Mouse (Mus musculus) urinary bladder, postnatal 4 days (tissue): ENCODE results near the gene Mpc2.

Source experiments
- DNase-seq, 2 experiments: peaks; one replicate each; pipeline ENCODE4 v3.0.0; 2021 to 2022; ENCODE audit warnings: low spot score in 2 of 2

Gene Mpc2

GRCm38 (mm10) chr1:165460360-165460800 lies at the start of gene Mpc2, which contains the start of gene Dcaf6:
Mpc2 (plus strand) TSS chr1:165460637.
Dcaf6 (minus strand) TSS chr1:165460475.
- DNase-seq = peak; percentile 100

GRCm38 (mm10) chr1:165421357-165421915 lies 39.0 kb upstream of the Mpc2 start:
- DNase-seq = no peak

- no peak for DNase-seq
Observed at GRCm38 (mm10) chr1:165426254-165426653, 34.2 kb upstream of the Mpc2 start.

GRCm38 (mm10) chr1:165432883-165433282 lies 27.6 kb upstream of the Mpc2 start:
- no peak for DNase-seq

GRCm38 (mm10) chr1:165438289-165439021 lies 22.0 kb upstream of the Mpc2 start:
- no peak for DNase-seq

DNA sequence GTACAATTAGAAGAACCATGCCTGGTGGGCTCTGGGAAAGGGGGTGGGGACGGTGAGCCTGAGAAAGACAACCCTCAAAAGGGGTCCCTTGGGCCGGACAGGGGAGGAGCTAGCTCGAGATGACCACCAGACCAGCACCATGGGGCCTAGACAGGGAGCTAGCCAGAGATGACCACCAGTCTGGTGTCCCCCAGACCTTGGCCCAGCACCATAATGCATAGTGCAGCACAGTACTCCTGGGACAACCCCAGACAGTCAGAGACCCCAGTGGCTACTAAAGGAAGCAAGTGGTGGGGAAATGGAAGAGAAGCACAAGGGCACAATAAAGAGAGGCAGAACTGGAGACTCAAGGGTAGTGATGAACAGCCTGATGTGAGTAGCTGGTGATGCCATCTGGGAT lies 19.6 kb upstream of the Mpc2 start:
- no peak for DNase-seq

- no peak for DNase-seq
Observed at GRCm38 (mm10) chr1:165441201-165441600, 19.2 kb upstream of the Mpc2 start.

DNA sequence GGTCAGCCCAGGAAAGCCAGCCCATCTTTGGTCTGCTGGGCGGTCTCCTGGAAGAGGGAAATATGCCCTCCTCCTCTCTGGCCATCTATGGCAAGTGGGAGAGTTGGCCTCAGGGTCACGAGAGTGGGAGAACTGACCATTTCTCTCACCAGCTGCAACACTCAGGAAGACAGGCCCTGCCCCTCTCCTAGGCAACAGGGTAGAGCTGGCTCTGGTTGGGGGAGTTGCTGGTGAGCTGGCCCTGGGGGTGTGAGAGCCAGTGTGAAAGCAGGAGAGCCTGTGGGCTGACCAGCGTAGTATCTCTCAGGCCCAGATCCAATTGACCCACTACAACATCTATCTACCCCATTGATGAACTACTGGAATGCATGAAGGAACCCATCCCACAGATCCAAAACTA lies 18.7 kb upstream of the Mpc2 start:
- DNase-seq = no peak

GRCm38 (mm10) chr1:165459041-165459502 lies 1.4 kb upstream of the Mpc2 start:
- DNase-seq = no peak

DNA sequence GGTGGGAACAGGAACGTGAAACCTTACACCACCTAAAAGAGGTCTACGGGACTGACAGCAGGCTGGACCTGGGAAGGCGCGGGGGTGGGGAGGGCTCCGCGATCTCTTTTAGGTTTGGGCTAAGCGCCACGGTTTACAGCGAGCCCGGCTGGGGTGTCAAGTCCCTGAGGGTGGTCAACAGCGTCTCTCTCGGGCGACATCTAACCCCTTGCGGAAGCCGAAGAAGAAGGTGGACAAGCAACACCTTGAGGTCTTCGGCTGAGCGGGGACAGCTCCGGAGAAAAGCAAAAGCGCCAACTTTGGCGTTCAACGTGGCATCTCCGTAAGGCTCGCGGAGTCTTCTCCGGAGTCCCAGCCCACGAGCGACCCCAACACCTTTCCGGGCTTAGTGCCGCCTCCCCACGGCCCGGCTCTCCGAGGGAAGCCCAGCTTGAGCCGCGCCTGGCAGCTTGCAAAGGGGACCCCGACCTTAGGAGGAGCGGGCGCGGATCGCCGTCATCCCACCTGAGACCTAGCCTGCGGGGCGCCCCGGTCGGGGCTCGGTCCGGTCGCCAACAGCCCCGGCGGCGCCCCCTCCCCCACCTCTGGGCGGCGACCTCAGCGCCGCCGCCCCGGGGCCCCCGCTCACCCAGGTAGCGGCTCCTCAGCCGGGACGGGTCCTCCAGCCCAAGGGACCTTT lies 795 bp upstream of the Mpc2 start:
- DNase-seq = peak in 1 of 2 experiments; percentile 64

- peak; percentile 98 to 99 for DNase-seq
Observed at GRCm38 (mm10) chr1:165460801-165461377, 452 bp downstream of the Mpc2 start.

- DNase-seq = no peak
Observed at GRCm38 (mm10) chr1:165461681-165462080, 1.2 kb downstream of the Mpc2 start.

- no peak for DNase-seq
Observed at GRCm38 (mm10) chr1:165462861-165463260, 2.4 kb downstream of the Mpc2 start.

- DNase-seq = no peak
Observed at GRCm38 (mm10) chr1:165464574-165464973, 4.1 kb downstream of the Mpc2 start.

GRCm38 (mm10) chr1:165468971-165469370 lies 8.5 kb downstream of the Mpc2 start:
- DNase-seq = no peak

DNA sequence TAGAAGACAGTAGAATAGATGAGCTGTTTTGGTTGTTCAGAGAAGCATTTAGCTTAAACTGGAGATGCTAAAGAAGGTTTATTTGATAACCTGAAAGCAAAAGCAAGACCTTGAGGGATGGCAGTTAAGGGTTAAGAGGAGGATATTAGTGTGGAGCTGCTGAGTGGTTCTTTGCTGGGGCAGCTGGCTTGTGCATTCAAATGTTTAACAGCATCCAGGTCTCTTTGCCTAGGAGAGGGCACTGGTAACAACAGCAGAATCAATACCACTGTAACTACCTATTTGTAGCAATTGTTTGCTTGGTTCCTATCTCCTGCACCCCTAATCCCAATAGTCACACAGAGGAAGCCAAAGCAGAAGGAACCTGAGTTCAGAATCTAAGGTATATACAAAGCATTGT lies 9.3 kb downstream of the Mpc2 start:
- DNase-seq = no peak

DNA sequence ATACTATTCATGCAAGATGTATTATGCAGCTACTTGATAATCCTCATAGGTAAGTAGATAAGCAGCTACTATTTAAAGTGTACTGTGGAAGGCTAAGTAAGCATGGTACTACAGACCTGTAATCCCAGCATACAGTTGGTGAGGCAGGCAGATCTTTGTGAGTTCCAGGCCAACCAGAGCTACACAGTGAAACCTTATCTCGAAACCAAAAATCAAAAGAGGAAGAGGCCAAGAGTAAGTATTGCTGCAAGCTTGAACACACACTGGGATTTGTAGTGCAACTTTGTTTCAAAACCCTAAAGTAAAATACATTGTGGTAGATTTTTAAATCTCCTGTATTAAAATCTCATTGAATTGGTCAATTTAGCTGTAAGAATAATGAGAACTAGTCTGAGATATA lies 11.1 kb downstream of the Mpc2 start:
- DNase-seq = no peak

DNA sequence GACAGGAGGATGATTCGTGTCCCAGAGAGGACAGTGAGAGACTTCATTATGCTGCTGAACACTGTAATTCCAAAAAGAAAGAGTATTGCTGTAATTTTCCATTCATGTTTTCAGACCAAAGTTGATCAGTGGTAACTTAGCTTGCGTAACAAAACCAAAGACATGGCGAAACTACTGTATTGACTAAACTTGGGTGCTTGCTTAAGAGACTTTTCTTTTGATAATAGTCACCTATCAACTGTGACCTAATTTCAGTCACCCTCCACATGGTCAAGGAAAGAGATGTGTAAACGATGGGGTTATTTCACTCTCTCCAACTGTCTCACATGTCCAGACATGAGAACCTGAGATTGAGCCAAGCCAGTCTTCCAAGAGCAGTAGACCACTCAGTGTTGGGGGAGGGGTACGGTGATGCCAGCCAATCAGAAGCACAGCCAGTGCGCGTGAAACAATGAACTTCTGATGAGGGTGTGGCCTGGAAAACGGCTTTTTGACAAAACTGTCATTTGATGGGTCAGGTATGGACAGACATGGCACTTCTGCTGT lies 24.3 kb downstream of the Mpc2 start, which contains the start of gene Adcy10:
TSS of gene Adcy10 (plus strand) at position 496 of the 546 bp plus-strand sequence.
- DNase-seq = no peak

- DNase-seq = no peak
Observed at GRCm38 (mm10) chr1:165486108-165486507, 25.7 kb downstream of the Mpc2 start.

GRCm38 (mm10) chr1:165489197-165489596 lies 28.8 kb downstream of the Mpc2 start:
- no peak for DNase-seq

- DNase-seq = no peak
Observed at GRCm38 (mm10) chr1:165498856-165499255, 38.4 kb downstream of the Mpc2 start.
